Mouse (Mus musculus): Measurements from ENCODE around the gene Rsph1. TPM values are rescaled to one million over a fixed set of nuclear protein-coding genes. Genes with fewer than 3 reads are reported as not detected.

Rsph1 gene
- polyA plus RNA-seq, 1 experiment from 2014 or later, result 6.9 TPM

- Histone ChIP-seq H3K9ac (no peak overlapping the region), H3K4me3 (no peak overlapping the region), H3K9me3 (replicated peaks) (no peaks in the 10 kb centered on the region), H3K27me3 (no peaks in the 10 kb centered on the region), H3K27ac (no peak overlapping the region), H3K4me2 (replicated peaks) (no peak overlapping the region), H3K36me3 (no peaks in the 10 kb centered on the region), H3K4me1 (no peaks in the 10 kb centered on the region)
- WGBS, result 84% methylated on average over 7 of the region's 7 CpGs
- no peak for ATAC-seq (ENCODE audit: low FRiP score)
These were observed 38.8 kb downstream of the Rsph1 start for GRCm38 (mm10) chr17:31238234-31239020.

- H3K9me3 ChIP-seq (replicated peaks), result no peaks in the 10 kb centered on the region
- no peak overlapping the region for H3K9ac ChIP-seq
- no peaks in the 10 kb centered on the region for H3K27me3 ChIP-seq
- WGBS, result 83% methylated on average over 1 of the region's 1 CpGs
- no peak overlapping the region for H3K4me2 ChIP-seq (replicated peaks)
- H3K4me1 ChIP-seq, result peaks cover 7% of the 10 kb centered on the region; the same call in 1 of the 2 replicates
- H3K4me3 ChIP-seq, result no peak overlapping the region
- no peak for ATAC-seq (ENCODE audit: low FRiP score)
- H3K36me3 ChIP-seq, result no peaks in the 10 kb centered on the region
- no peak overlapping the region for H3K27ac ChIP-seq
These were observed 41.3 kb downstream of the Rsph1 start for GRCm38 (mm10) chr17:31235915-31236314.

DNA sequence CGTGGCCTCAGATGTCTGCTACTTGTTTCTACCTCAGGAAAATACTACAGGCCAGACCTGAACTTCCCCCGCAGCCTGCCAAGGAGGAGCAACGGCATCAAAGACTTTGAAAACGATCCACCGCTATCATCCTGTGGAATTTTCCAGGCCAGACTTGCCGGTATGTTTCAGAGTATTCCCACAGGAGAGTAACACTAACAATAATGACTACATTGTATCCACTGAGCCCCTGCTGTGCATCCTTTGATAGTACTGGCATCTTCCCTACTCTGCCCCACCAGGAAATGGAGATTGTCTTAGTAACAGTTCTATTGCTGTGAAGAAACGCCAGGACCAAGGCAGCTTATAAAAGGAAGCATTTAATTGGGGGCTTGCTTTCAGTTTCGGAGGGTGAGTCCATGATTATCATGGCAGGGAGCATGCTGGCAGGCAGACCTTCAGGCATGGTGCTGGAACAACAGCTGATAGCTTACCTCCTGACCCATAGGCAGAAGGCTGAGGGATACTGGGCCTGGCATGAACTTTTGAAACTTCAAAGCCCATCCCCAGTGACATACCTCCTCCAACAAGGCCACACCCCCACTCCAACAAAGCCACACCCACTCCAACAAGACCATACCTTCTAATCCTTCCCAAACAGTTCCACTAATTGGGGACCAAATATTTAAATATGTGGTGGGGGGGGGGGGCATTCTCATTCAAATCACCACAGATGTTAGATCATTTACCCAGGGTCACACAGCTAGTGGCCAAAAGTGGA is 44.8 kb downstream of the Rsph1 start:
- H3K36me3 ChIP-seq, result no peaks in the 10 kb centered on the region
- H3K27ac ChIP-seq, result no peak overlapping the region
- H3K27me3 ChIP-seq, result no peaks in the 10 kb centered on the region
- WGBS, result 37% methylated on average over 8 of the region's 8 CpGs
- H3K9me3 ChIP-seq (replicated peaks), result no peaks in the 10 kb centered on the region
- no peak for ATAC-seq (ENCODE audit: low FRiP score)
- H3K4me2 ChIP-seq (replicated peaks), result no peak overlapping the region
- peaks cover 7% of the 10 kb centered on the region; the same call in 1 of the 2 replicates for H3K4me1 ChIP-seq
- no peak overlapping the region for H3K9ac ChIP-seq
- no peak overlapping the region for H3K4me3 ChIP-seq

GRCm38 (mm10) chr17:31231780-31232179 is 45.4 kb downstream of the Rsph1 start:
- 44% methylated on average over 6 of the region's 6 CpGs for WGBS
- ATAC-seq (ENCODE audit: low FRiP score), result no peak
- no peak overlapping the region for H3K27ac ChIP-seq

DNA sequence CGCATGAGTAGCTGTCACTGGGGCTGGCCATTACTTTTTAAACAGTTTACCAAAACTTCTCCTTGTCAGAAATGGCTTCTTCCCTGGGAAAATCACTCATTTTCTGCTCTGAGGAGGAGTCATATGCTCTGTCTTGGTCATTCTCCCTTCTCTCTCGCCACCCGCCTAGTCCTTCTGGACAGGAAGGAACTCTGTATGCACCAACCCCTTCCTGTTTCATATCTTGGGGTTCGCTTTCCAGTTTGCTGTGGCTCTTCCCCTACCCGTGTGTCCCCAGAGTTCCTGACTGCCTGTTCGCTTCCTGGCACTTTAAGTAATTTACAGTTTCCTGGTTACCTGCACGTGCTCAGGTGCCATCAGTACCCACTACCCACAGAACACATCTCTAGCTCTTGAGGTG is 50.3 kb downstream of the Rsph1 start:
- Histone ChIP-seq H3K9ac (no peak overlapping the region), H3K4me1 (peaks cover 3% of the 10 kb centered on the region; the same call in 1 of the 2 replicates), H3K27me3 (no peaks in the 10 kb centered on the region), H3K27ac (no peak overlapping the region), H3K36me3 (no peaks in the 10 kb centered on the region), H3K9me3 (replicated peaks) (no peaks in the 10 kb centered on the region), H3K4me3 (no peak overlapping the region), H3K4me2 (replicated peaks) (no peak overlapping the region)
- ATAC-seq (ENCODE audit: low FRiP score), result no peak
- 89% methylated on average over 7 of the region's 7 CpGs for WGBS

More at GRCm38 (mm10) chr17:31231780-31232179, 45.4 kb downstream of the Rsph1 start:
- H3K27me3 ChIP-seq, result no peaks in the 10 kb centered on the region
- no peak overlapping the region for H3K4me2 ChIP-seq (replicated peaks)
- H3K9ac ChIP-seq, result no peak overlapping the region
- no peaks in the 10 kb centered on the region for H3K9me3 ChIP-seq (replicated peaks)
- no peak overlapping the region for H3K4me3 ChIP-seq
- peaks cover 7% of the 10 kb centered on the region; the same call in 1 of the 2 replicates for H3K4me1 ChIP-seq
- H3K36me3 ChIP-seq, result no peaks in the 10 kb centered on the region

GRCm38 (mm10) chr17:31226368-31226767 is 50.8 kb downstream of the Rsph1 start:
- no peaks in the 10 kb centered on the region for H3K4me1 ChIP-seq
- WGBS, result 66% methylated on average over 3 of the region's 3 CpGs

DNA sequence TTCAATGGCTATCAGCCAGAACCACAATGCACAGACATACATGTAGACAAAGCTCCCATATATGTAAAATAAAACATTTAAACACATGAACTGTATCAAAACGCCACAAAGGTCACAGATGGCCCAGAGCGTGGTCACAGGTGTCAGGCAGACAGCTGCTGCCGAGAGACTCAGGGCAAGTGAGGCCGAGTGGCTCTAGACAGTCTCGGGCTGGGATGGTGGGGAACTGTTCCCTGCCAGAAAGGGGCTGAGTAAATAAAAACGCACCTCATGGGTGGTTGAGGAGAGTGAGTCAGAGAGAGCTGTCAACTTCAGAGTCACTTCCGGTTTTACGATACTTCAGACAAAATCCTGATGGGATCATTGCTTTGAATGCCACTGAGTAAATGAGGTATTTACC is 52.6 kb downstream of the Rsph1 start:
- Histone ChIP-seq H3K27me3 (no peaks in the 10 kb centered on the region), H3K9me3 (replicated peaks) (no peaks in the 10 kb centered on the region), H3K36me3 (no peaks in the 10 kb centered on the region), H3K4me1 (no peaks in the 10 kb centered on the region), H3K27ac (no peak overlapping the region), H3K4me2 (replicated peaks) (no peak overlapping the region), H3K9ac (no peak overlapping the region), H3K4me3 (no peak overlapping the region)
- 84% methylated on average over 8 of the region's 8 CpGs for whole genome bisulfite sequencing
- ATAC-seq (ENCODE audit: low FRiP score), result no peak

More at GRCm38 (mm10) chr17:31226368-31226767, 50.8 kb downstream of the Rsph1 start:
- Histone ChIP-seq H3K4me3 (no peak overlapping the region), H3K27me3 (no peaks in the 10 kb centered on the region), H3K4me2 (replicated peaks) (no peak overlapping the region), H3K9ac (no peak overlapping the region), H3K27ac (no peak overlapping the region), H3K9me3 (replicated peaks) (no peaks in the 10 kb centered on the region), H3K36me3 (no peaks in the 10 kb centered on the region)
- ATAC-seq (ENCODE audit: low FRiP score), result no peak

DNA sequence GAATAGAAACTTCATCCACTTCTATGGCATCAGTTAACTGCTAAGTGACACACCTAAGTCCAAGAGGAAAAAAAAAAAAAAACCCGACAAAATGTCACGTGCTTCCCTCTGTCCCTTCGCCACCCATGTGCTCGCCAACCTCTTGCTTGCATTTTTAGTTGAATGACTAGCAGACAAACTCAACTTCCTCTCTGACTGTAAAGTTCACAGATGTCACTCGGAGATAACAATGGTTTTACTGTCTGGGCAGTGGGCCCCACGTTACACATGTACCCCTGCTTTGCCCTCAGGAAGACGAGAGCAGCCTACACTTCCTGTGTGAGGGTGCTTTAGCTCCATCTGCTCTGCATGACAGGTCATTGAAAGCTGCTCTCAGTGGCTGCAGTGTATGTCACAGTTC is 53.3 kb downstream of the Rsph1 start:
- WGBS, result 67% methylated on average over 7 of the region's 7 CpGs

DNA sequence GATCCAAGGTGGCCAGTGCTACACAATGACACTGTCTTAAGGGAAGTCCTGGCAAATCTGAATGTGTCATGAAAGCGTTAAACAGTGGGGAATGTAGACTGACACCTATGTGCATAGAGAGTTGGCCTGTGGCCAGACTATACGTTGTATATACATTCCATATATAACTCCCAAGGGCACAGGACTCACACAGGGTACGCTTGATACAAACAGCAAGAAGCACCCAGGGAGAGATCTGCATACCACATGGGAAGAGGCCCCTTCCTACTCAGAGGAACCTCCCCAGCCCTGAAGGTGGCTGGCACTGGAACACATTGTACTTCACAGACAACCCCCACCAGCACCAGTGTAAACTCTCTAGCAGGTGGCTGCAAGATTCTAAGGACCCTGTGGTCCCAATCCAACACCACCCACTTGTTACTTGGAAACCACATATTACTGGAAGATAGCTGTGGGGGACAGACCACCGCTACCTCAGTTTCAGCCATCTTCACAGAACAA is 54.3 kb downstream of the Rsph1 start:
- H3K27me3 ChIP-seq, result no peaks in the 10 kb centered on the region
- no peak overlapping the region for H3K27ac ChIP-seq
- no peak overlapping the region for H3K4me2 ChIP-seq (replicated peaks)
- no peaks in the 10 kb centered on the region for H3K36me3 ChIP-seq
- H3K9ac ChIP-seq, result no peak overlapping the region
- ATAC-seq (ENCODE audit: low FRiP score), result no peak
- no peaks in the 10 kb centered on the region for H3K4me1 ChIP-seq
- no peak overlapping the region for H3K4me3 ChIP-seq
- WGBS, result 80% methylated on average over 4 of the region's 4 CpGs
- H3K9me3 ChIP-seq (replicated peaks), result no peaks in the 10 kb centered on the region

More for the DNA sequence above, 53.3 kb downstream of the Rsph1 start:
- H3K4me1 ChIP-seq, result no peaks in the 10 kb centered on the region
- no peak overlapping the region for H3K9ac ChIP-seq
- no peaks in the 10 kb centered on the region for H3K9me3 ChIP-seq (replicated peaks)
- no peaks in the 10 kb centered on the region for H3K27me3 ChIP-seq
- ATAC-seq (ENCODE audit: low FRiP score), result no peak
- no peak overlapping the region for H3K4me3 ChIP-seq
- H3K4me2 ChIP-seq (replicated peaks), result no peak overlapping the region
- H3K27ac ChIP-seq, result no peak overlapping the region
- H3K36me3 ChIP-seq, result no peaks in the 10 kb centered on the region

- no peaks in the 10 kb centered on the region for H3K4me1 ChIP-seq
- H3K9ac ChIP-seq, result no peak overlapping the region
- H3K4me2 ChIP-seq (replicated peaks), result no peak overlapping the region
- 47% methylated on average over 5 of the region's 5 CpGs for WGBS
- H3K9me3 ChIP-seq (replicated peaks), result no peaks in the 10 kb centered on the region
- no peak overlapping the region for H3K27ac ChIP-seq
- no peaks in the 10 kb centered on the region for H3K36me3 ChIP-seq
- H3K27me3 ChIP-seq, result no peaks in the 10 kb centered on the region
- no peak overlapping the region for H3K4me3 ChIP-seq
- no peak for ATAC-seq (ENCODE audit: low FRiP score)
These were observed 60.9 kb downstream of the Rsph1 start for GRCm38 (mm10) chr17:31216068-31216955.

GRCm38 (mm10) chr17:31211881-31212280 is 65.3 kb downstream of the Rsph1 start:
- H3K36me3 ChIP-seq, result no peaks in the 10 kb centered on the region
- H3K4me1 ChIP-seq, result no peaks in the 10 kb centered on the region
- WGBS, result 90% methylated on average over 6 of the region's 6 CpGs
- ATAC-seq (ENCODE audit: low FRiP score), result no peak
- H3K9me3 ChIP-seq (replicated peaks), result no peaks in the 10 kb centered on the region
- H3K27ac ChIP-seq, result no peak overlapping the region
- H3K4me2 ChIP-seq (replicated peaks), result no peak overlapping the region
- no peak overlapping the region for H3K9ac ChIP-seq
- no peaks in the 10 kb centered on the region for H3K27me3 ChIP-seq
- no peak overlapping the region for H3K4me3 ChIP-seq

DNA sequence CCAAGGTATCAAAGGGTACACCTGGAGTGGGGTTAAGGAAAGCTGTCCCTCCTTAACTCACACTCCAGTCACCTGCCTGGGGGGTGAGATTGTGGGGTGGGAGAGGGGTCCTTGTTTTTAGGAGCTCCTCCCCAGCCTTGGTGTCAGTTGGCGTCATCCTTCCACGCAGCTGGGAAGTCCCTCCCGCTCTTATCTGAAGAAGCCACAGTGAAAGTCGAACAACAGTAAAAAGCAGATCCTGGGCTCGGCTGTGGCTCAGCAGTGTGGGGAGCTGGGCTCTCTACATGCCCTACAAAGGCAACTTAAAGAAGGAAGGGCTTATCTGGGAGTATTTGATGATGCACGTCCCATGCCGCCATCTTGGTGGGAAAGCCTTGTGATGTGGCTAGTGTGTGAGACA is 66.9 kb downstream of the Rsph1 start:
- H3K9ac ChIP-seq, result no peak overlapping the region
- H3K9me3 ChIP-seq (replicated peaks), result no peaks in the 10 kb centered on the region
- no peaks in the 10 kb centered on the region for H3K27me3 ChIP-seq
- H3K4me1 ChIP-seq, result no peaks in the 10 kb centered on the region
- H3K4me2 ChIP-seq (replicated peaks), result no peak overlapping the region
- 94% methylated on average over 7 of the region's 7 CpGs for WGBS
- H3K27ac ChIP-seq, result no peak overlapping the region
- H3K4me3 ChIP-seq, result no peak overlapping the region
- ATAC-seq (ENCODE audit: low FRiP score), result no peak
- no peaks in the 10 kb centered on the region for H3K36me3 ChIP-seq
